Mouse (Mus musculus): ENCODE results near the gene Prr18.
"Not testable (repeated sequence)": the region's sequence is repeated elsewhere in the genome, so short reads cannot be mapped to it uniquely, and the experiment has no call there.

DNA sequence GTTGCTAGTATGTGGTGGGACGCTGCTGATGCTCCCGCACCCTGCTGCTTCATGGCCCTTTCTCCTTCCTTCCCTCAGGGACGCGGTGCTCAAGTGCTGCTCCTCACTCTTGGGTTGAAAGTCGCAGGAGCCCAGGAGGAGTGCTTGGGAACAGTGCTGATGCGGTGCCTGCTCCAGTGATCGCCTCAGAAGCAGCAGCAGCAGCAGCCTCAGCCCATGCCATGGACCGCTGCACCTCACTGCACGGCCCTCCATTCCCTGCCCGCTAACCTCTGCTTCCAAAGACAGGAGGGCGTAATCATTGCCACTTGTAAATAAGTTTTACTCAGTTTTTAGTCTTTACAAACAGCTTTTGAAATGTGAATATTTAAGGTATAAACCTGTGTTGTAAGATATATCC is 10.4 kb upstream of the Prr18 start:
- TF ChIP-seq CTCF (IDR thresholded peaks at IDR 0.05); POLR2A (IDR thresholded peaks at IDR 0.05; ENCODE audit: insufficient read depth, low read depth, low read length); EP300 (IDR thresholded peaks at IDR 0.05; ENCODE audit: insufficient read depth, low read depth, low read length): not testable (repeated sequence)
